Mouse (Mus musculus): ENCODE measurements around the gene Tnks1bp1. TPM values are rescaled to one million over a fixed set of nuclear protein-coding genes. Genes with fewer than 3 reads are reported as not detected.

The Tnks1bp1 gene
- polyA plus RNA-seq, 1 experiment from 2014 or later, result 34.4 TPM

- H3K27ac ChIP-seq (ENCODE audit: low read length), result no peak overlapping the region
- no peak overlapping the region for H3K9ac ChIP-seq (ENCODE audit: low read depth, low read length)
- H3K9me3 ChIP-seq (ENCODE audit: control insufficient read depth, low read length), result no peaks in the 10 kb centered on the region
- peaks cover 27% of the 10 kb centered on the region for H3K4me1 ChIP-seq (ENCODE audit: control insufficient read depth, insufficient read depth, low read length)
- WGBS, result 80% methylated on average over 14 of the region's 14 CpGs
- ATAC-seq, result no peak
- H3K27me3 ChIP-seq (replicated peaks; ENCODE audit: control insufficient read depth, insufficient read depth, low read length), result no peaks in the 10 kb centered on the region
- no peaks in the 10 kb centered on the region for H3K36me3 ChIP-seq (ENCODE audit: control insufficient read depth, insufficient read depth, low read length)
- no peak overlapping the region for H3K4me3 ChIP-seq (ENCODE audit: low read length)
- no peak overlapping the region for H3K4me2 ChIP-seq (ENCODE audit: low read depth, low read length)
Measured at GRCm38 (mm10) chr2:85012679-85013078, 35.1 kb upstream of the Tnks1bp1 start.

- no peak overlapping the region for H3K9ac ChIP-seq (ENCODE audit: low read depth, low read length)
- no peak overlapping the region for H3K4me3 ChIP-seq (ENCODE audit: low read length)
- no peaks in the 10 kb centered on the region for H3K36me3 ChIP-seq (ENCODE audit: control insufficient read depth, insufficient read depth, low read length)
- ATAC-seq, result no peak
- no peaks in the 10 kb centered on the region for H3K27me3 ChIP-seq (replicated peaks; ENCODE audit: control insufficient read depth, insufficient read depth, low read length)
- H3K9me3 ChIP-seq (ENCODE audit: control insufficient read depth, low read length), result no peaks in the 10 kb centered on the region
- H3K4me2 ChIP-seq (ENCODE audit: low read depth, low read length), result no peak overlapping the region
- no peak overlapping the region; the same call in 1 of the 2 replicates for H3K27ac ChIP-seq (ENCODE audit: low read length)
- WGBS, result 78% methylated on average over 5 of the region's 5 CpGs
- H3K4me1 ChIP-seq (ENCODE audit: control insufficient read depth, insufficient read depth, low read length), result peaks cover 27% of the 10 kb centered on the region
Measured at GRCm38 (mm10) chr2:85013826-85014587, 33.8 kb upstream of the Tnks1bp1 start.

- Histone ChIP-seq H3K9me3 (ENCODE audit: control insufficient read depth, low read length) (no peaks in the 10 kb centered on the region), H3K27ac (ENCODE audit: low read length) (no peak overlapping the region; the same call in 1 of the 2 replicates), H3K4me1 (ENCODE audit: control insufficient read depth, insufficient read depth, low read length) (peaks cover 25% of the 10 kb centered on the region), H3K4me3 (ENCODE audit: low read length) (no peak overlapping the region), H3K4me2 (ENCODE audit: low read depth, low read length) (no peak overlapping the region), H3K9ac (ENCODE audit: low read depth, low read length) (no peak overlapping the region), H3K36me3 (ENCODE audit: control insufficient read depth, insufficient read depth, low read length) (no peaks in the 10 kb centered on the region), H3K27me3 (replicated peaks; ENCODE audit: control insufficient read depth, insufficient read depth, low read length) (no peaks in the 10 kb centered on the region)
- peak; percentile 19; the same call in 1 of the 2 replicates for ATAC-seq
- WGBS, result 35% methylated on average over 3 of the region's 3 CpGs
Measured at GRCm38 (mm10) chr2:85014588-85014982, 33.2 kb upstream of the Tnks1bp1 start.

GRCm38 (mm10) chr2:85022043-85022442, 25.8 kb upstream of the Tnks1bp1 start:
- Histone ChIP-seq H3K36me3 (ENCODE audit: control insufficient read depth, insufficient read depth, low read length) (no peaks in the 10 kb centered on the region), H3K4me1 (ENCODE audit: control insufficient read depth, insufficient read depth, low read length) (no peaks in the 10 kb centered on the region), H3K27me3 (replicated peaks; ENCODE audit: control insufficient read depth, insufficient read depth, low read length) (no peaks in the 10 kb centered on the region), H3K9me3 (ENCODE audit: control insufficient read depth, low read length) (no peaks in the 10 kb centered on the region), H3K27ac (ENCODE audit: low read length) (no peak overlapping the region), H3K4me3 (ENCODE audit: low read length) (no peak overlapping the region), H3K9ac (ENCODE audit: low read depth, low read length) (no peak overlapping the region), H3K4me2 (ENCODE audit: low read depth, low read length) (no peak overlapping the region)
- peak; percentile 62 for ATAC-seq
- 21% methylated on average over 4 of the region's 4 CpGs for WGBS

- Histone ChIP-seq H3K27ac (ENCODE audit: low read length) (no peak overlapping the region), H3K9ac (ENCODE audit: low read depth, low read length) (no peak overlapping the region), H3K4me1 (ENCODE audit: control insufficient read depth, insufficient read depth, low read length) (peaks cover 15% of the 10 kb centered on the region), H3K27me3 (replicated peaks; ENCODE audit: control insufficient read depth, insufficient read depth, low read length) (no peaks in the 10 kb centered on the region), H3K9me3 (ENCODE audit: control insufficient read depth, low read length) (no peaks in the 10 kb centered on the region), H3K4me3 (ENCODE audit: low read length) (no peak overlapping the region), H3K4me2 (ENCODE audit: low read depth, low read length) (no peak overlapping the region), H3K36me3 (ENCODE audit: control insufficient read depth, insufficient read depth, low read length) (no peaks in the 10 kb centered on the region)
- ATAC-seq, result no peak
- 64% methylated on average over 3 of the region's 3 CpGs for WGBS
Measured at GRCm38 (mm10) chr2:85026178-85026577, 21.6 kb upstream of the Tnks1bp1 start.

GRCm38 (mm10) chr2:85027281-85027680, 20.5 kb upstream of the Tnks1bp1 start:
- ATAC-seq, result no peak
- Histone ChIP-seq H3K36me3 (ENCODE audit: control insufficient read depth, insufficient read depth, low read length) (no peaks in the 10 kb centered on the region), H3K9me3 (ENCODE audit: control insufficient read depth, low read length) (no peaks in the 10 kb centered on the region), H3K4me2 (ENCODE audit: low read depth, low read length) (no peak overlapping the region), H3K4me1 (ENCODE audit: control insufficient read depth, insufficient read depth, low read length) (peaks cover 15% of the 10 kb centered on the region), H3K27me3 (replicated peaks; ENCODE audit: control insufficient read depth, insufficient read depth, low read length) (no peaks in the 10 kb centered on the region), H3K9ac (ENCODE audit: low read depth, low read length) (no peak overlapping the region), H3K4me3 (ENCODE audit: low read length) (no peak overlapping the region), H3K27ac (ENCODE audit: low read length) (no peak overlapping the region)
- WGBS, result 69% methylated on average over 5 of the region's 5 CpGs

GRCm38 (mm10) chr2:85029897-85030296, 17.9 kb upstream of the Tnks1bp1 start:
- 22% methylated on average over 6 of the region's 6 CpGs for WGBS
- H3K9ac ChIP-seq (ENCODE audit: low read depth, low read length), result no peak overlapping the region
- H3K36me3 ChIP-seq (ENCODE audit: control insufficient read depth, insufficient read depth, low read length), result no peaks in the 10 kb centered on the region
- H3K27me3 ChIP-seq (replicated peaks; ENCODE audit: control insufficient read depth, insufficient read depth, low read length), result no peaks in the 10 kb centered on the region
- no peak overlapping the region for H3K4me2 ChIP-seq (ENCODE audit: low read depth, low read length)
- no peaks in the 10 kb centered on the region for H3K9me3 ChIP-seq (ENCODE audit: control insufficient read depth, low read length)
- peak; percentile 70 for ATAC-seq
- H3K4me3 ChIP-seq (ENCODE audit: low read length), result no peak overlapping the region
- H3K4me1 ChIP-seq (ENCODE audit: control insufficient read depth, insufficient read depth, low read length), result peaks cover 15% of the 10 kb centered on the region
- H3K27ac ChIP-seq (ENCODE audit: low read length), result no peak overlapping the region

- no peak overlapping the region for H3K4me3 ChIP-seq (ENCODE audit: low read length)
- H3K27me3 ChIP-seq (replicated peaks; ENCODE audit: control insufficient read depth, insufficient read depth, low read length), result no peaks in the 10 kb centered on the region
- H3K4me2 ChIP-seq (ENCODE audit: low read depth, low read length), result no peak overlapping the region
- no peak overlapping the region for H3K27ac ChIP-seq (ENCODE audit: low read length)
- no peak for ATAC-seq
- H3K4me1 ChIP-seq (ENCODE audit: control insufficient read depth, insufficient read depth, low read length), result peaks cover 15% of the 10 kb centered on the region
- no peak overlapping the region for H3K9ac ChIP-seq (ENCODE audit: low read depth, low read length)
- no peaks in the 10 kb centered on the region for H3K9me3 ChIP-seq (ENCODE audit: control insufficient read depth, low read length)
- no peaks in the 10 kb centered on the region for H3K36me3 ChIP-seq (ENCODE audit: control insufficient read depth, insufficient read depth, low read length)
- 57% methylated on average over 6 of the region's 6 CpGs for WGBS
Measured at GRCm38 (mm10) chr2:85030989-85031388, 16.8 kb upstream of the Tnks1bp1 start.

- Histone ChIP-seq H3K4me3 (ENCODE audit: low read length) (no peak overlapping the region), H3K27ac (ENCODE audit: low read length) (no peak overlapping the region), H3K27me3 (replicated peaks; ENCODE audit: control insufficient read depth, insufficient read depth, low read length) (no peaks in the 10 kb centered on the region), H3K9ac (ENCODE audit: low read depth, low read length) (no peak overlapping the region), H3K9me3 (ENCODE audit: control insufficient read depth, low read length) (no peaks in the 10 kb centered on the region), H3K36me3 (ENCODE audit: control insufficient read depth, insufficient read depth, low read length) (no peaks in the 10 kb centered on the region), H3K4me1 (ENCODE audit: control insufficient read depth, insufficient read depth, low read length) (peaks cover 17% of the 10 kb centered on the region), H3K4me2 (ENCODE audit: low read depth, low read length) (no peak overlapping the region)
- ATAC-seq, result no peak
- 77% methylated on average over 2 of the region's 2 CpGs for WGBS
Measured at GRCm38 (mm10) chr2:85033121-85033520, 14.7 kb upstream of the Tnks1bp1 start.

GRCm38 (mm10) chr2:85034169-85034568, 13.7 kb upstream of the Tnks1bp1 start:
- no peak overlapping the region for H3K27ac ChIP-seq (ENCODE audit: low read length)
- peaks cover 22% of the 10 kb centered on the region for H3K4me1 ChIP-seq (ENCODE audit: control insufficient read depth, insufficient read depth, low read length)
- no peak overlapping the region for H3K4me2 ChIP-seq (ENCODE audit: low read depth, low read length)
- H3K27me3 ChIP-seq (replicated peaks; ENCODE audit: control insufficient read depth, insufficient read depth, low read length), result no peaks in the 10 kb centered on the region
- H3K4me3 ChIP-seq (ENCODE audit: low read length), result no peak overlapping the region
- no peak for ATAC-seq
- H3K9me3 ChIP-seq (ENCODE audit: control insufficient read depth, low read length), result no peaks in the 10 kb centered on the region
- 81% methylated on average over 7 of the region's 7 CpGs for WGBS
- no peak overlapping the region for H3K9ac ChIP-seq (ENCODE audit: low read depth, low read length)
- H3K36me3 ChIP-seq (ENCODE audit: control insufficient read depth, insufficient read depth, low read length), result no peaks in the 10 kb centered on the region

Data from intestine, embryonic 16.5 days (tissue).